Mouse (Mus musculus) testis, adult 2 months (tissue): ENCODE measurements around the gene Cdhr4.

Experiments
- CTCF ChIP-seq: fragments of 200-500 bp; IDR thresholded peaks from 2 replicates; pipeline ENCODE4 v1.5.1; 2012; ENCODE audit warnings: low read depth, mild to moderate bottlenecking, inconsistent platforms, low read length, moderate library complexity; ENCODE audit not compliant: control insufficient read depth, insufficient read depth, insufficient replicate concordance
- POLR2A ChIP-seq: fragments of 200-500 bp; IDR thresholded peaks from 2 replicates; pipeline ENCODE4 v1.6.1; 2012; ENCODE audit warnings: low read depth, mild to moderate bottlenecking, inconsistent platforms, low read length, moderate library complexity; ENCODE audit not compliant: control insufficient read depth

- no peak for TF ChIP-seq CTCF
- TF ChIP-seq POLR2A = no peak; the same call in 1 of the 2 replicates
Measured at GRCm38 (mm10) chr9:108002778-108003530, 10.7 kb downstream of the Cdhr4 start.
